Mouse (Mus musculus): ENCODE measurements around the gene 5830473C10Rik. TPM values are rescaled to one million over a fixed set of nuclear protein-coding genes. Genes with fewer than 3 reads are reported as not detected.

Gene 5830473C10Rik
- polyA plus RNA-seq, 3 experiments from 2014 or later: 0.30 TPM; not detected in 2

Other genes starting within 250 kb of the 5830473C10Rik start
- gene Ankrd17, start 194.5 kb upstream of the 5830473C10Rik start, polyA plus RNA-seq (2017; shearing (Covaris generic)): 10 to 100 TPM; 40.5 to 64.2 (median 52.0) TPM
- 1 to 10 TPM in 2 of 3 experiments, under 1 TPM in 1; 0.70 to 3.1 (median 1.4) TPM for gene Gm9958, start 193.9 kb upstream of the 5830473C10Rik start, polyA plus RNA-seq (2017; shearing (Covaris generic))
- gene Alb, start 100.2 kb upstream of the 5830473C10Rik start, polyA plus RNA-seq (2017; shearing (Covaris generic)): not detected
- gene Afp, start 70.4 kb upstream of the 5830473C10Rik start, polyA plus RNA-seq (2017; shearing (Covaris generic)): 1 to 10 TPM in 2 of 3 experiments, under 1 TPM in 1; 0.52 to 2.9 (median 2.1) TPM
- not detected for gene Afm, start 42.2 kb upstream of the 5830473C10Rik start, polyA plus RNA-seq (2017; shearing (Covaris generic))
- 1 to 10 TPM; 1.7 to 3.9 (median 2.1) TPM for gene Rassf6, start 79.5 kb downstream of the 5830473C10Rik start, polyA plus RNA-seq (2017; shearing (Covaris generic))
- not detected for gene Cxcl5, start 198.3 kb downstream of the 5830473C10Rik start, polyA plus RNA-seq (2017; shearing (Covaris generic))
- gene Ppbp, start 207.4 kb downstream of the 5830473C10Rik start, polyA plus RNA-seq (2017; shearing (Covaris generic)): under 1 TPM in 1 of 3 experiments, not detected in 2; 0.67 TPM
- not detected for gene Pf4, start 211.3 kb downstream of the 5830473C10Rik start, polyA plus RNA-seq (2017; shearing (Covaris generic))
- 1 to 10 TPM in 1 of 3 experiments, not detected in 2; 1.5 TPM for gene Cxcl3, start 225.0 kb downstream of the 5830473C10Rik start, polyA plus RNA-seq (2017; shearing (Covaris generic))
- gene Cxcl15, start 233.4 kb downstream of the 5830473C10Rik start, polyA plus RNA-seq (2017; shearing (Covaris generic)): not detected